Mouse (Mus musculus) ES-E14 (cell line): Measurements from ENCODE around the gene Slc23a3. TPM values are rescaled to one million over a fixed set of nuclear protein-coding genes. Genes with fewer than 3 reads are reported as not detected.

Experiments
- DNase-seq: peaks from one replicate; pipeline ENCODE4 v3.0.0-alpha.2; 2013; ENCODE audit warnings: low read depth, low spot score
- H3K27ac ChIP-seq: 2 replicates; pipeline ENCODE4 v1.5.1; 2012; ENCODE audit warnings: low read depth, mild to moderate bottlenecking, low read length, moderate library complexity, mixed read lengths; ENCODE audit not compliant: poor library complexity, insufficient read depth, severe bottlenecking
- H3K36me3 ChIP-seq: 2 replicates; pipeline ENCODE4 v1.6.1; 2012; ENCODE audit warnings: mild to moderate bottlenecking, low read length, moderate library complexity, mixed read lengths; ENCODE audit not compliant: control insufficient read depth, poor library complexity, insufficient read depth, severe bottlenecking
- H3K4me1 ChIP-seq, 2 experiments: fragments of 150-350 bp in 1 of 2; sonication (generic) in 1 of 2; 2 replicates each; pipeline ENCODE4 v1.6.1; 2012; ENCODE audit warnings: low read length in 2 of 2, mild to moderate bottlenecking in 1 of 2, mixed read lengths in 1 of 2; ENCODE audit not compliant: control insufficient read depth in 2 of 2, insufficient read depth in 2 of 2, poor library complexity in 1 of 2
- H3K4me3 ChIP-seq, 2 experiments: fragments of 150-350 bp in 1 of 2; sonication (generic) in 1 of 2; 2 replicates each; pipeline ENCODE4 v1.5.1; 2012; ENCODE audit warnings: low read length in 2 of 2, low read depth in 1 of 2, mild to moderate bottlenecking in 1 of 2, mixed read lengths in 1 of 2; ENCODE audit not compliant: insufficient read depth in 1 of 2, poor library complexity in 1 of 2, severe bottlenecking in 1 of 2
- H3K9ac ChIP-seq: 2 replicates; pipeline ENCODE4 v1.6.1; 2012; ENCODE audit warnings: low read depth, mild to moderate bottlenecking, low read length, mixed read lengths; ENCODE audit not compliant: poor library complexity, insufficient read depth, severe bottlenecking
- H3K9me3 ChIP-seq: fragments of 150-350 bp; sonication (generic); 2 replicates; pipeline ENCODE4 v1.6.1; 2012; ENCODE audit warnings: low read depth, mild to moderate bottlenecking, low read length; ENCODE audit not compliant: control insufficient read depth, insufficient read depth
- CHD2 ChIP-seq: IDR thresholded peaks from 2 replicates; pipeline ENCODE4 v1.6.1; 2014; ENCODE audit warnings: mild to moderate bottlenecking, low read depth, low read length, inconsistent platforms
- HCFC1 ChIP-seq: IDR thresholded peaks from 2 replicates; pipeline ENCODE4 v1.6.1; 2012; ENCODE audit warnings: low read length, inconsistent platforms, borderline replicate concordance; ENCODE audit not compliant: insufficient read depth
- MAFK ChIP-seq: IDR thresholded peaks from 2 replicates; pipeline ENCODE4 v1.6.1; 2014; ENCODE audit warnings: mild to moderate bottlenecking, low read depth, low read length, inconsistent platforms; ENCODE audit not compliant: insufficient read depth
- ZC3H11A ChIP-seq: IDR thresholded peaks from 2 replicates; pipeline ENCODE4 v1.6.1; 2012; ENCODE audit warnings: low read depth, mild to moderate bottlenecking, inconsistent platforms, low read length, borderline replicate concordance
- ZNF384 ChIP-seq: IDR thresholded peaks from 2 replicates; pipeline ENCODE4 v1.6.1; 2012; ENCODE audit warnings: low read depth, low read length, inconsistent platforms
- in situ Hi-C, 2 experiments: fragments of 600-800 bp; cut with MboI; formaldehyde crosslinking; loops; one replicate each; pipeline ENCODE4 v1.15.1; 2025; ENCODE audit warnings: low sequenced_read_pairs in 2 of 2, inconsistent platforms in 1 of 2; ENCODE audit not compliant: unreplicated experiment in 2 of 2
- total RNA-seq: library from RNA; depleted of rRNA; stranded (reverse); fragments of 300-350 nt; gene quantifications from 2 replicates; pipeline ENCODE4 v1.2.3, GENCODE M21; 2012

Slc23a3 gene
- total RNA-seq, 1 experiment = 0.31 TPM

DNA sequence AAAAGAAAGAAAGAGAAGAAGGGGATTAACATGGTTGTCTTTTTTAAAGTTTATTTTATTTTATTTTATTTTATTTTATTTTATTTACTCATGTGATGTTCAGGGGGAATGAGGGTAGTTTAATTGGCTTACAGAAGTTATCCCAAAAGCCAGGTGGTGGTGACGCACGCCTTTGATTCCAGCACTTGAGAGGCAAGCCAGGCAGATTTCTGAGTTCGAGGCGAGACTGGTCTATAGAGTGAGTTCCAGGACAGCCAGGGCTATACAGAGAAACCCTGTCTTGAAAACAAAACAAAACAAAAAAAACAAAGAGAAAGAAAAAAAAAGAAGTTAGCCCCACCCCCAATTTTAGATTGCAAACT, 26.5 kb upstream of the Slc23a3 start:
- Histone ChIP-seq H3K9ac (no peak overlapping the region), H3K4me3 (no peak overlapping the region), H3K9me3 (no peaks in the 10 kb centered on the region), H3K27ac (no peak overlapping the region), H3K4me1 (no peaks in the 10 kb centered on the region), H3K36me3 (no peaks in the 10 kb centered on the region)
- in situ Hi-C loops = no loop called here
- TF ChIP-seq CHD2 (no peak), HCFC1 (no peak), ZC3H11A (no peak), MAFK (no peak), ZNF384 (no peak)
- no peak for DNase-seq

DNA sequence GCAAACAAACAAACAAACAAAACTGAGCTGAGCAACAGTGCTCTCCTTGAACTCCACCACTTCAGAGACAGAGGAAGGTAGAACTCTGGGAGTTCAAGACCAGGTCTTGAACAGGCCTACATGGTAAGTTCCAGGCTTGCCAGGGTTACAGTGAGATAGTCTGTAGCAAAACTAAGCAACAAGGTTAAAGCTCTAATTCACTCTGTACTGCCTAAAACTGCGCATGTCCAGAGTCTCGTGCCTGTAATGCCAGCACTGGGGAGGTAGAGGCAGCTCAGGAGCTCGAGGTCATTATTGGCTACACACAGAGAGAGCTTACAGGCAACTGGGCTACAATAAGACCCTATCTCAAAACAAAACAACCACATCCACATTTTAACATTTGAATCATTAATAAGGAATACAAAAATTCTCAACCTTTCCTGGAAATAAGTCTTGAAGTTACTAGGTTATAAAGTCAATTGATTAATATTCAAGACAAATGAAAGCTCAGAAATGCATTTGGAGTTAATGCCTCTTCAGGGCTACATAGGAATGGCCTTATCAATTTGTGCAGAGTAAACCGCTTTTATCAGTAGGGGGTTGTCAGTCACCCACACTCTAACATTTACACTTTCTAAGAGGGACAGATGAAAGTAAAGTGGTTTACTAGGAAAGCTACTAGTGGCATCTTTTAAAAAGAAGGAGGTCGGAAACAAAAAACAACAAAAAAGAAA, 26.0 kb upstream of the Slc23a3 start:
- Histone ChIP-seq H3K36me3 (no peaks in the 10 kb centered on the region), H3K4me3 (no peak overlapping the region), H3K9ac (no peak overlapping the region), H3K4me1 (no peaks in the 10 kb centered on the region), H3K27ac (no peak overlapping the region), H3K9me3 (no peaks in the 10 kb centered on the region)
- in situ Hi-C loops = no loop called here
- TF ChIP-seq MAFK = no peak
- no peak for DNase-seq

DNA sequence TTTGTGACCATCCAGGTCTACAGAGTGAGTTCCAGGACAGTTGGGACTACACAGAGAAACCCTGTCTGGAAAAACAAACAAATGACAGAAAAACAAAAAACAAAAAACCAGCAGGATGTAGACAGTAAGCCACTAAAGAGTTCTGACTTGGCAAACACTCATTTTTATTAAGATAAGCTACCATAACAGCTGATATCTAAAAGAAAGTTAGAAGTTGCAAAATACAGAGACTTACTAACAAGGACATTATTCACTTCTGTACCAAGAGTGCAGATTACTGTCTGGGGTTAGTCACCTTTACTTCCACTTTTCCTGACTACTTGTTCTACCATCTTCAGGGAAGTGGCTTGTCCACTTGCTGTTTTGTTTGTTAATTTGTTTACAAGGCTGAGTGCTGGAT, 25.3 kb upstream of the Slc23a3 start:
- Histone ChIP-seq H3K27ac (no peak overlapping the region), H3K9ac (no peak overlapping the region), H3K36me3 (no peaks in the 10 kb centered on the region), H3K4me3 (no peak overlapping the region), H3K9me3 (no peaks in the 10 kb centered on the region), H3K4me1 (no peaks in the 10 kb centered on the region)
- TF ChIP-seq ZNF384 = no peak
- TF ChIP-seq CHD2 = no peak
- no peak for TF ChIP-seq ZC3H11A
- no peak for TF ChIP-seq MAFK
- no peak for TF ChIP-seq HCFC1
- DNase-seq = no peak
- in situ Hi-C loops = no loop called here

DNA sequence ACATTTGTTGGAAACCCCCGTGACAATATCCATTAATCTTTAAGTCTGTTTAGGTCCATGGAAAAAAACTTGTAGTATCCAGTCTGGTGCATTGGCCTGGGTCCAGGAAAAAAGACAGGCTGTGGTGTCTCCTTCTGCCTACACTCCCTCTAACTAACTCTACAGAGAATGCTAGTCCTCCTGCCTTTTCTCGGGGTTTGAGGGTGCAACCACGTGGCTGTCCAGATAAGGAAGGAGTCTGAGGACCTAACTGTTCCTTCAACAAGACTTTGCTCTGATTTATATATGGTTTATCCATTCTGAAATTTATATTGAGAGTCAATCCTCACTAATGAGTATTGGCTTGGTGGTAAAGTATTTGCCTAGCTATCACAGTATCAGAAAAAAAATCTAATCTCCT, 22.1 kb upstream of the Slc23a3 start:
- no peak for TF ChIP-seq ZC3H11A
- TF ChIP-seq CHD2 = no peak
- no peak for TF ChIP-seq MAFK
- TF ChIP-seq ZNF384 = no peak
- no peak for TF ChIP-seq HCFC1

DNA sequence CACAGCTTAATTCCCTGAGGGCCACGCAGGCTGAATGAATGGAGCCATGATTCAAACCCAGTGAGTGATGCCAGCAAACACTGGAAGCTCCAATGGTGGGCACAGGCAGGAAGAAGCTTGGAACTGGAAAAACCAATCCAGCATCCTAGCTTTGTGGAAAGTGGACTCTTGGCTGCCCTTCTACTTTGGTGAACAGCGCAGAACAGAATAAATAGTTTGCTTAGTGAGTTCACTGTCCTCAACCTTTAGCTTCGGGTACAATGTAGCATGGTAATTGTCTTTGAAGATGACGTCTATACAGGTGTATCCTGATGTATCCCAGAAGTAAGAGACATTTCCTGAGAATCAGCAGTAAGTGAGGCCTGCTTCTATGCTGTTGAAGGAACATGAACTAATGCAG, 15.0 kb upstream of the Slc23a3 start:
- Histone ChIP-seq H3K4me3 (no peak overlapping the region), H3K36me3 (peaks cover 21% of the 10 kb centered on the region; the same call in 1 of the 2 replicates), H3K4me1 (no peaks in the 10 kb centered on the region), H3K27ac (no peak overlapping the region), H3K9me3 (no peaks in the 10 kb centered on the region), H3K9ac (no peak overlapping the region)
- no peak for DNase-seq
- no peak for TF ChIP-seq ZNF384
- no peak for TF ChIP-seq HCFC1
- no peak for TF ChIP-seq ZC3H11A
- no peak for TF ChIP-seq CHD2
- TF ChIP-seq MAFK = no peak
- in situ Hi-C loops = no loop called here

More for the DNA sequence above, 22.1 kb upstream of the Slc23a3 start:
- H3K27ac ChIP-seq = no peak overlapping the region
- H3K4me1 ChIP-seq = no peaks in the 10 kb centered on the region
- DNase-seq = no peak
- H3K4me3 ChIP-seq = no peak overlapping the region
- H3K9ac ChIP-seq = no peak overlapping the region
- no peaks in the 10 kb centered on the region for H3K36me3 ChIP-seq
- no peaks in the 10 kb centered on the region for H3K9me3 ChIP-seq
- in situ Hi-C loops = no loop called here
